Mouse (Mus musculus): ENCODE measurements around the gene Stk38l.

DNA sequence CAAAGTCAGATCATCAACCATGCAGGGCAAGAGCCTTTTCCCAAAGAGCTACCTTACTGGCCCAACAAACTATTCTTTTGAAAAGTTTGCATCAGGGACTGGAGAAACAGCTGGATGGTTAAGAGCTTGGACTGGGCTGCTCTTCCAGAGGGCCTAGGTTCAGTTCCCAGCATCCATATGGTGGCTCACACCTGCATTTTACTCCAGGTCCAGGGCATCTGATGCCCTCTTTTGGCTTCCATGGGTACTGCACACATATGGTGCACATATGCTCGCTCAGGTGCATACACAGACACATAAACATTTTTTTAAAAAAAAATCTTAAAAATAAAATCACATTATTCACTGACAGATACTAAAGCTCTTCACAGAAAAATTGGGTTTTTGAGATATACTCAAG, 19.2 kb upstream of the Stk38l start:
- TF ChIP-seq POLR2A (IDR thresholded peaks at IDR 0.05; ENCODE audit: insufficient read length, low read depth) = no peak
- no peak for TF ChIP-seq E2F4 (IDR thresholded peaks at IDR 0.05; ENCODE audit: insufficient read depth)
- no peak for TF ChIP-seq MYOG (IDR thresholded peaks at IDR 0.05; ENCODE audit: control insufficient read depth in 1 of 3, insufficient read depth in 1 of 3, insufficient read length in 2 of 3, low read depth in 2 of 3)
- no peak for TF ChIP-seq USF1 (IDR thresholded peaks at IDR 0.05; ENCODE audit: low read depth)
